Mouse (Mus musculus) embryo, embryonic 11 days (tissue): Measurements from ENCODE around the gene Rer1.
"Not testable (repeated sequence)": the region's sequence is repeated elsewhere in the genome, so short reads cannot be mapped to it uniquely, and the experiment has no call there.

Source experiments
- DNase-seq: peaks from one replicate; pipeline ENCODE4 v3.0.0-alpha.2; 2015

Gene Rer1

GRCm38 (mm10) chr4:155113766-155114410 lies 27.7 kb upstream of the Rer1 start:
- no peak for DNase-seq

DNA sequence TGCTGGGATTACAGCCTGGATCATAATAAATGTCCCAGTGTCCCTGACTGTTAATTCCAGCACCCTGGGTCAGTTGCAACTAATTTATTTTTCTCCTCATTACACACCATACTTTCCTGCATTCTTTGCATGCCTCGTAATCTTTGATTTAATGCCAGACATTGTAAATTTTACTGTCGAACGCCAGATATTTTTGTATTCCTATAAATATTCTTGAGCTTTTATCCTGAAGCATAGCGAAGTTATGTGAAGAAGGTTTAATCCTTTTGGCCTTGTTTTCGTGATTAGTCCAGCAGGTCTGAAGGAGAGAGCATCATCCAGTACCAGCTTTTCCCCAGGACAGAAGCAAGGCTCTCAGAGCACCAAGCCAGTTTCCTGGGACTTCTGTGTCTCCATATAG lies 23.3 kb upstream of the Rer1 start:
- DNase-seq, result no peak

DNA sequence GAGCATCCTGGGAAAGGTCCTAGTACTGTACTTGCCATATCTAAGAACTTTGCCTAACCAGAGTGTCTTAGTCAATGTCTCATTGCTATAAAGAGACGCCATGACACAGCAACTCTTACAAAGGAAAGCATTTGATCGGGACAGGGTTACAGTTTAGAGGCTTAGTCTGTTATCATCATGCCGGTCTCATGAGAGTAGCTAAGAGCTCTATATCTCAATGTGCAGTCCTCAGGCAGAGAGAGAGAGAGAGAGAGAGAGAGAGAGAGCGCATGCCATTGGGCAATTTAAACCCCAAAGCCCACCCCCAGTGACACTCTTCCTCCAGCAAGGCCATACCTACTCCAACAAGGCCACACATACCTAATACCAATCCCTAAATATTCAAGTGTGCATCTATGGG lies 21.7 kb upstream of the Rer1 start:
- no peak for DNase-seq

GRCm38 (mm10) chr4:155098572-155098971 lies 12.4 kb upstream of the Rer1 start:
- DNase-seq, result no peak

GRCm38 (mm10) chr4:155097452-155097851 lies 11.3 kb upstream of the Rer1 start:
- DNase-seq, result no peak

DNA sequence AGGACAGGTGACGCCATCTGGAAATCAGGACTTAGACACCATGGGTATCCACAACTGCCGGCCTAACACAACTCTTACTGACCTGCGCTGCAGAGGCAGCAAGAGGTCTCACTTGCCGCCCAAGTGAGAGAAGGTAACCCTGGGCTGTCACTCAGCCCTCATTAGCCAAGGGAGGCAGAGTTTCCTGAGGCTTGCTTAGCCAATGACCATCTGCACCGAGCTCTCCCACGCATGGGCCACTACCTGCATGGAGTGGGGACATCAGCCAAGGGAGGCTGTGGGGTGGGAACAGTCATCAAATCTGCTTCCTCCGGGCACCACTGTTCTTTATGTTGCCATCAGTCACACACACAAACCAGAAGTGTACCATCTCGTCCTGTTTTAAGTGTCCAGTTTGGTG lies 9.8 kb upstream of the Rer1 start:
- DNase-seq, result no peak

DNA sequence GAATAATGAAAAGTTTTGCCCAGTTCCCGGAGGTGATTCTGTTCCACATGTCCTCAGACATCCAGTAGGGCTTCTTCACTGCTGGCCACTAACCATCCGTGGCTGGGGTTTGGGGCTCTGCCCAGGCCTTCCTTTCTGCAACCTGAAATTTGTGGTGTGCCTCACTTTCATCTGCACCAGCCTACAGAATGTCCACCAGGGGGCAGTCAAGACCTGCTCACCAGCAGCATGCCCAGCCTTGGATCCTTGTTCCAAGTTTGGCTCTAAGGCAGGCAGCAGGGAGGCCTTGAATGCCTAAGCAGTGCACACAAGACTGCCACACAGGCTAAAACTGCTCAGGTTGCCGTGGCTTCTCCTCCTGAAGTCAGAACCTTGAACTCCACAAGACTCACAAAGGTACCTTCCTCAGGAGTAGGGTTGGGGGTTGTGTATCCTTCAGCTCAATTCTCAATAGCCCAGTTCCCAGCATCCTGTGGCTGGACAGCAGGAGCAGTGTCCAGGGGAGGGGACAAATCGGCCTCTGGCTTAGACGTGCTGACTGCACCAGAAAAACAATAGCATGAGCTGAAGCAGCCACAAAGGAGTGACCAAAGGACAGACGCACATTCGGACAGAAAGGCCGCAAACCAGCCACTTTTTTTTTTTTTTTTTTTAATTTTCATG lies 9.2 kb upstream of the Rer1 start:
- DNase-seq, result peak; percentile 93

DNA sequence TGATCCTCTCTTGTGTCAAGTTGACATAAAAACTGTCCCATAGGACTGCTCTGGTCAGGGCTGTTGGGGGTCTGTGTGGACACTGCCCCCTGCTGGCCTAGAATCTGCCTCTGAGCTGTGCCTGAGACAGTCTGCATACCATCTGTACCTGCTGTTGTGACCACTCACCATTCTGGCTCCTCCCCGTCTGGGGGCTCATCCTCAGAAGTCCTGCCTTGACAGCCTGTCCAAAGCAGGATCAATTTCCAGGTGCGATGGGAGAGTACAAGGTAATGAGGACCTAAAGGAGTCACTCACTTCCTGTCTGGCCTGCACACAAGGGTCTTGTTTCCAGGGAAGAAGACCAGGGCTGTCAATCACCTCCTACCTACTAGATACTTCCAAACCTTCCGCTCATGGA lies 8.4 kb upstream of the Rer1 start:
- peak; percentile 63 for DNase-seq

GRCm38 (mm10) chr4:155093431-155094149 lies 7.4 kb upstream of the Rer1 start:
- no peak for DNase-seq

GRCm38 (mm10) chr4:155092718-155093430 lies 6.7 kb upstream of the Rer1 start:
- no peak for DNase-seq

DNA sequence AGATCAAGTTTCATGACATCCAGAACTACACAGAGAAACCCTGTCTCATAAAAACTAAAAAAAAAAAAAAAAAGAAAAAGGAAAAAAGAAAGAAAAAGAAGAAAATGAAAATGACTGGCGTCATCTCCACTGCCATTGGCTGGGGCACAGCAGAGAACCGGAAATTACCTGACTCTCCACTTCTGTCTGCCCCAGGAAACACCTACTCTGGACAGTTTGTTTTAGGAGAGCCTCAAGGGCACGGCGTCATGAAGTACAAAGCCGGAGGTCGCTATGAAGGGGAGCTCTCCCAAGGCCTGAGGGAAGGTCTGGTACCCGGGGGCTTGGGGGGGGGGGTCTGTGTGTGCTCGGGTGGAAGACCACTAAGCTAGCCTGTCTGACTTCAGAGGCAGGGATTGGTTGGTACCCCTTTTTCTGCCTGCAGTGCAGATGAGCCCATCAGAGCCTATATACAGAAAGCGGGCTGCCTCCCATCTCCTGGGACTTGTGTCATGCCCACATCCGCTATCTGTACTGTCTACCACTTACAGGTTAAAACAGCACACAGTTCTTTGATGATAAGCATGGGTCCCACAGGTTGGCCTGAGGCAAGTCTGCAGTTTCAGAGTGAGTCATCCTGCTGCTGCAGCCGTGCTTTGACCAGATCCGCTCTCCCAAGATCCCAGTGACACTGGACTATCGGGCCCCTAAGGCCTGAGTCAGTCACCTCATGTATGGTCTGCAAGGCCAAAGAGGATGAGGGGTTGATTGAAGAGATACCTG lies 4.7 kb upstream of the Rer1 start:
- no peak for DNase-seq

GRCm38 (mm10) chr4:155090147-155090546 lies 4.0 kb upstream of the Rer1 start:
- no peak for DNase-seq

DNA sequence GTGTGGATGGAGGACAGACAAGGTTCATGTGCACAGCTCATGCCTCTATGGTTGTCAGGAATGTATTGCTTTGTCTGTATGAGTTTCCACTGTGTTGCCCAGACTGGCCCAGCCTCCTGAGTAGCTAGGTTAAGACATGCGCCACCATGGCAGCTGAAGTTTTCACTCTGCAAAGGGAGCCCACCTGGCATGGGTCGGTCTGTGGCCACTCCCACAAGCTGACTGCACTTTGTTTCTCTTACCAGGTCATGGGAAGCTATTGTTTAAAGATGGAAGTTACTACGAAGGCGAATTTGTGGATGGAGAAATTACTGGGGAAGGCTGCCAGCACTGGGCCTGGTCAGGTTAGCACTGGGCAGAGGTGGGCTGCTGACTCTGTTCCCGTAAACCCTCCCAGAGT lies 3.1 kb upstream of the Rer1 start:
- no peak for DNase-seq

GRCm38 (mm10) chr4:155085206-155086107 lies 725 bp downstream of the Rer1 start:
- DNase-seq, result no peak

- no peak for DNase-seq
These were observed 1.8 kb downstream of the Rer1 start for GRCm38 (mm10) chr4:155084351-155084750.

DNA sequence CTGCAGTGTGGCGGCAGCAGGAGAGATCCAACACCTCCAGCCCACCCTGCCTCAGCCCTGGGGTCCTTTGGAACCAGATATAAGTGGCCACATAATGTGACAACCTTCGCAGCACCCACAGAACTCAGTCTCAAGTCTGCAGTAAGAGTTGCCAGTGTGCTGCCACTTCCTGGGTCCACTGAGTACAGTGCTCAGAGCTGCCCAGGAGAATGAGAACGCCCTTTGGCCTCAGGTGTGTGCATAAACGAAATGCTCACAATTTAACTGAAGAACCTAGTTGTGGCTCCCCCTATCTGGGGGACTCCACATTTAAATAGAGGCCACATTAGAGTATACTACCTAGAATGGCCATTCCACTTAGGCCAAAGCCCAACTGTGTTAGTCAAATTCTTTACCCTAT lies 2.6 kb downstream of the Rer1 start:
- no peak for DNase-seq

DNA sequence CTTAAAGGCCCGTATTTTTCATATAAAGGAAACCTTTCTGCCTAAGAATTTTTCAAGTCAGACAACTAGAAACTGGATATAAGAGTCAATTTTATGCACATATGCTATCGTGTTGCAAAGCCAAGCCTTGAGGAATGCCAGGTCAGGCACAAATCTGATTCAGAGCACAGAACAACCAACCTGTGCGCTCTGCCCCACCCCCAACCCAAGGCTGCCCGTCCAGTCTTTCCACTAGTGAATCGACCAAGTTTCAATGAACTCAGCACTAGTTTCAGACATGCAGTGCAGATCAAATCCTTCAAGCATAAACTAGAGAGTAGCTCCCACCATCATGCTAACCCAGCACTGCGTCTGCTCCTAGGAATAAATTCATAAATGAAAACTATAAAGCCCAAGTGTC lies 6.5 kb downstream of the Rer1 start:
- DNase-seq, result no peak

DNA sequence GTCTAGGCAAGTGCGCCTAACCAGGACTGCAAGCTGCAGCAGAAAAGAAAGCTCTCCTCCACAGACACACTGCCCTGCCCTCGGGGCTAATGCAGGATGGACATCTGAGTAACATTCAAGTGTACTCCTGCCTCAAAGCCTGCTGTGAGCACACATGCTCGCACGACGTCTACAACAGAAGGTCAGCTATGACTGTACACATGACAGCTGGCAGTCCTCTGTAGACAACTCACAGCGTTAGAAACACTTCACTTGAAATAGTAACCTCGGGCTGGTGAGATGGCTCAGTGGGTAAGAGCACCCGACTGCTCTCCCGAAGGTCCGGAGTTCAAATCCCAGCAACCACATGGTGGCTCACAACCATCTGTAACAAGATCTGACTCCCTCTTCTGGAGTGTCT lies 7.4 kb downstream of the Rer1 start:
- DNase-seq, result not testable (repeated sequence)

DNA sequence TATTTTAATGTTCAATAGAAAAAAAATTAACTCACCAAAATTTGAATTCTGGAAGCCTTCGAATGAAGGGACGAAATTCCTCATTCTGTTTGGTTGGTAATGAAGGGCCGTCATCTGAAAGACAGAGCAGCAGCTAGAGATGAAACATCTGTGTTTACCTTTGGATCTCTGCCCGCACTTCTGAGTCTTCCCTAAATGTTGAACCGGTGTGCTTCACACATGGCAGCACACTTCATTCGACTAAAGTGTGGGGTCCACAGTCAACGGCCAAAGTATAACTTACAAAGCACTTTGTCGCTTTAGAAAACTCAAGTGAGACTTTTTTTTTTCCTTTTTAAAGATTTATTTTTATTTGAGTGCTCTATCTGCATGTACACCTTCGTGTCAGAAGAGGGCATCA lies 9.5 kb downstream of the Rer1 start:
- no peak for DNase-seq

DNA sequence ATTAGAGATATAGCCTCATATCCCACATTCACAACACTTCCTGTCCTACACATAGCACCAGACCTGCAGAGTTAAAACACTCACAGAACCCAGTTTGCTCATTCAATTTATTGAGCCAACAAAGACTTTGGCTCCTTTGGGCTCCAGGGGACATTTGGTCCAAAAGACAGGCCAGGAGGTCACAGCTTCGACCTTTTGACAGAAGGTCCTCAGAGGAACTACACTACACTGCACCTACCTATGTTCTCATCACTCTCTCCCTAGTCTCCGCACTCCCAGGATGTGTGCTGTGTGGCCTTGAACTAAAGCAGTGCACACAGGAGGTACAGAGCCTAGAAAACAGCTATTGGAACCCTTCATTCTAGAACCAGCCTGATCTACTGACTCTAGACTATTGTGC lies 10.4 kb downstream of the Rer1 start:
- no peak for DNase-seq

DNA sequence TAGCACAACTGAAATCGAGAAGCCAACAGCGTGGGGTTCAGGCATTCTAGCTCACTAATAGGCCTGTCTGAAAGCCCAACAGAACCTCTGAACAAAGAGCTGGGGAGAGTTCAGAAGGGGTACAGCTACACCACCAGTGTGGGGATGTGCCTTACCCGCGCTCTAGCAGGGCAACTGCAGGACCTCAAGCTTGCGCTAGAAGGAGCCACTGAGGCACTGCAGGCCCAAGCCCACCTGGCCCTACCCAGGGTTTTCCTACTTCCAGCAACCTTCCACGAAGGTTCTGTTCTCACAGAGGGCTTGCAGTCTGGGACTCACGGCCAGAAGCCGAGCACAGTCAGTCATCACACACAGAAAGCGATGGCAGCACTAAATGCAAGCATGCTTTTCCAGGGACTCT lies 11.0 kb downstream of the Rer1 start:
- no peak for DNase-seq

- no peak for DNase-seq
These were observed 11.8 kb downstream of the Rer1 start for GRCm38 (mm10) chr4:155074418-155074817.
